Comparison of ENCODE assay signal across 23 mouse cellular contexts in the genomic region with DNA sequence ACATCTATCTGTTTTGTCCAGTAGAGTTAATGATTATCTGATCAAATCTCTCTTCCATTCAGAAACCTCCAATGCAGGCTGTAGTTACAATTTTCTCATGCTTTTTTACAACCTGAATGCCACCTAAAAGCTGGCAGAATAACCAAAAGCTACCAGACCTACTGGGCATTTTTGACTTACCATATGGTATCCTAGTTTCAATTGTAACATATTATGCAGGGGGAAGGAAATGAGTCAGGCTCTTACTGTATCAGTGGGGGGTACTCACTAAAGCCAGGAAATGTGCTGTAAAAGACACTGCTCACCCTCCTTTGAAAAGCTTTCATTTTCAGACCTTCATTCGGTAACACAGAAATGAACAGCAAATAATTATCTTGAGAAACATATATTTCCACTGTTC.
DNase-seq lines count a peak whose midpoint lies in the region; TF ChIP-seq lines count a peak whose summit lies in the region.
"Had no signal": no experiment of that assay in that cellular context is flagged by ENCODE, and none has a peak within 500 bp of the region (broad histone marks: within the 10 kb centered on the region; RNA-seq: fewer than 3 reads in every experiment).

No protein-coding gene starts in this region.

- H3K36me3 ChIP-seq in macrophage (ENCODE audit: inconsistent target) = no peaks in the 10 kb centered on the region
- H3K36me3 ChIP-seq: embryonic facial prominence, embryonic 15.5 days; forebrain, embryonic 15.5 days; G1E; heart, embryonic 13.5 days; limb, embryonic 12.5 days; liver, embryonic 12.5 days; midbrain, embryonic 15.5 days had no signal

- TF ChIP-seq CTCF in brain, embryonic 14.5 days (IDR thresholded peaks at IDR 0.05; ENCODE audit: borderline replicate concordance, extremely low read depth, insufficient read depth, insufficient read length) = no peak

- 0% methylated on average over 1 of the region's 1 CpGs for WGBS in macrophage (ENCODE audit: missing documents)

- no peak for TF ChIP-seq POLR2A in brain, embryonic 14.5 days (IDR thresholded peaks at IDR 0.05; ENCODE audit: borderline replicate concordance, extremely low read depth, insufficient read depth, insufficient read length, poor library complexity, severe bottlenecking)

- no peaks in the 10 kb centered on the region for H3K79me2 ChIP-seq in macrophage (ENCODE audit: inconsistent target)

- DNase-seq in right cerebral cortex, adult 18-20 months = peak; percentile 17
- no peak for DNase-seq in right cerebral cortex, postnatal 25 days
- DNase-seq in brain, embryonic 14.5 days (ENCODE audit: low read depth) = peak; percentile 25
- DNase-seq in cerebellum, adult 9-11 months = peak; percentile 87
- no peak for DNase-seq in gastrocnemius, postnatal 10 days
- no peak for DNase-seq in heart, adult 18-20 months
- no peak for DNase-seq in retina, embryonic 14.5 days (ENCODE audit: low spot score)
- DNase-seq: adrenal gland, postnatal 36 days; heart, postnatal 36 days; kidney, adult 11 months; kidney, postnatal 10 days; lung, adult 2 months; thymus, adult 2 months had no signal

- no peak overlapping the region for H3K4me3 ChIP-seq in macrophage (ENCODE audit: inconsistent target)
- H3K4me3 ChIP-seq: embryonic facial prominence, embryonic 15.5 days; forebrain, embryonic 15.5 days; heart, embryonic 13.5 days; layer of hippocampus, adult 2 months; limb, embryonic 12.5 days; liver, embryonic 12.5 days; midbrain, embryonic 15.5 days; myocyte had no signal

- peak overlapping the region; percentile 71 for H3K27ac ChIP-seq in macrophage
- H3K27ac ChIP-seq: embryonic facial prominence, embryonic 15.5 days; forebrain, embryonic 15.5 days; heart, embryonic 13.5 days; layer of hippocampus, adult 2 months; limb, embryonic 12.5 days; liver, embryonic 12.5 days; midbrain, embryonic 15.5 days had no signal

Comparison
In these comparisons a context has a peak if more than half of its experiments do, and no peak if none do; other contexts are left out.
1. DNase-seq: peak in right cerebral cortex, adult 18-20 months (single experiment), brain, embryonic 14.5 days (single experiment) and cerebellum, adult 9-11 months (single experiment); none in right cerebral cortex, postnatal 25 days (single experiment), gastrocnemius, postnatal 10 days (single experiment), heart, adult 18-20 months (0 of 2) and retina, embryonic 14.5 days (single experiment).